Mouse (Mus musculus): ENCODE results near the gene Pdgfa.

Gene Pdgfa

GRCm38 (mm10) chr5:138997171-138997788 lies at the start of gene Pdgfa:
Gene Pdgfa (minus strand): TSS chr5:138997370.
- no peak for DNase-seq (ENCODE audit: low spot score in 2 of 2)

DNA sequence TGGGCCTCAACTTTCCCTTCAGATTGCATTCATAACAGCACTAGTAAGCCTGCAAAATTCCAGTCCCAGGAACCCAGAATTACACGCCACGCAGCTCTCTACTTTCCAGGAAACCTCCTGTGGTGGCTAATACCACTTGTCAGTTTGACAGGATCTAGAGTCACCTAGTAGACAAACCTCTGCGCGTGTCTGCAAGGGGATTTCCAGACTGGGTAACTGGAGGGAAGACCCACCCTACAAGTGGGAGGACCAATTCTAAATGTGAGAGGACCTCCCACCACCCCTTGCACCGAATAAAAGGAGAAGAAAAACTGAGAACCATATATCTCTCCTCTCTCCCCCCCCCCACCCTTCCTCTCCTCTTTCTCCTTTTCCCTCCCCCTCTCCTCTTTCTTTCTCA lies 49.5 kb upstream of the Pdgfa start:
- DNase-seq (ENCODE audit: low spot score in 2 of 2): no peak

- DNase-seq (ENCODE audit: low spot score in 2 of 2): no peak
Observed at GRCm38 (mm10) chr5:139043546-139043945, 46.4 kb upstream of the Pdgfa start.

GRCm38 (mm10) chr5:139042299-139042698 lies 45.1 kb upstream of the Pdgfa start:
- DNase-seq (ENCODE audit: low spot score in 2 of 2): no peak

DNA sequence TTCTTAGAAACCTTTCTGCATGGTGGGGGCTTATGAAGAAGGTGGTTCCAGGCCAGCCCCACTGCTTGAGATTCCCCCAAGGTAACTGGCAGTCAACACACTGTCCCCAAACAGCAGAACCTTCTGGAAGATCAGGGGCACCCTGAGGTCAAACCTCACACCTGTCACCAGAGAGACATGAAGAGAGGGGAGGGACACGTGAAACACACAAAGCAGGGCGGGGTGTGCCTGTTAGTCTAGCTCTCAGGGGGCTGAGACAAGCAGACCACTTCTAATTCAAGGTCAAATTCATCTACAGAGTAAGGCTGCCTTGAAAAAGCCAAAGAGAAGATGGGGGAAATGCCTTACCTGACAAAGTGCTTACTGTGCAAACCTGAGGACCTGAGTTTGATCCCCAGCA lies 38.0 kb upstream of the Pdgfa start:
- DNase-seq (ENCODE audit: low spot score in 2 of 2): no peak

DNA sequence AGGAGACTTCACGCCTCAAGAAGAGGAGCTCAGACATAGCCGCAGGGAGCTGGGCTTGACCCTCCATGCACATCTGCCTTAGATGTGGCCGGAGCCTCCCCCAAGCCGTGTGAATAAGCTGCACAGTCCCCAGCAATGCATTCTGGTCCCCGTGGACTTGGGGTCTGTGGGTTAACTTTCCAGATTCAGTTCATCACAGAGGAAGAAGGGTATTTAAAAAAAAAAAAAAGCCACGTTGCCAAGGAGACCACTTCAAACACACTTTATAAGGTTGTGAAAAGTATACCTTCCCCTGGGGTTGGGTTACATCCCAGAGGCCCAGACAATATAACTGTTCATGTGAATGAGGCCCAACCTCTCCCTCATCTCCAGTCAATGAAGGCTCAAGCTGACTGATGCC lies 37.6 kb upstream of the Pdgfa start:
- DNase-seq (ENCODE audit: low spot score in 2 of 2): no peak

- no peak for DNase-seq (ENCODE audit: low spot score in 2 of 2)
Observed at GRCm38 (mm10) chr5:139033406-139034317, 36.5 kb upstream of the Pdgfa start.

DNA sequence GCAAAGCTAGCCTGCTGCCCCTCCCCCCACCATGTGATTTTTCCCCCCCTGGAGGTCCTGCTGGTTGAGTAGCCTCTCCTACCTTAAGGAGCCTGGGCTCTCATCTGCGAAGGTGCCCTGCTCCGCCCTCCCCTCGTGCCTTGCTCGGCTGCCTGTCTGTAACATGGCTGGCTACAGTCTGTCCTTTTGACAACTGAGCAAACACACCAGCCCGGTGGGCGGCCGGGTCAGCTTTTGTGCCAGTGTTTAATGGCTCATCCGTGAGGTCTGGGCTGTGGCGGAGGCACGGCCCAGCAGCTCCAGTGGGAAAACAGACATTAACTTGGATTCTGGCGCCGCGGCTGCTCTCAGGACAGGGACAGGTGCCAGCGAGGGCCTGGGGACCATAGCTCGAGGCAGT lies 30.4 kb upstream of the Pdgfa start:
- no peak for DNase-seq (ENCODE audit: low spot score in 2 of 2)

- DNase-seq (ENCODE audit: low spot score in 2 of 2): peak; percentile 17 to 29
Observed at GRCm38 (mm10) chr5:139024351-139025105, 27.4 kb upstream of the Pdgfa start.

DNA sequence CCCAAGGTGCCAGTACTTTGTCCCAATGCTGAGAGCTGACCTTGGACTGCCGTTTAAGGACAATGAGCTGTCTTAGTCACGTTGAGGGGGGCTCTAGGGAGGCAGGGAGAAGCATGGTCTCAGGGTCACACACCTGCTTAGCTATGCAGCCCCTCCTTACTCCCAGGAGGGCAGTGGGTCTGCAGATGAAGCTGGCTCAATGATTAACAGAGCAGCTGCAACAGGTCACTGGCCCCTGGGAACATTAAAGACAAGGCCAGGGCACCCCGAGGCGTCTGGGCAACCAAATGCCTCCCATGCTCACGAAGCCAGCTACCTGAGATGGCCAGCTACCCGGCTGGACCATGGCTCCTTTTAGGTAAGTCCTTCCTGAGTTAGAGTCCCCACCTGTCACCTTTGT lies 23.4 kb upstream of the Pdgfa start:
- DNase-seq (ENCODE audit: low spot score in 2 of 2): no peak

DNA sequence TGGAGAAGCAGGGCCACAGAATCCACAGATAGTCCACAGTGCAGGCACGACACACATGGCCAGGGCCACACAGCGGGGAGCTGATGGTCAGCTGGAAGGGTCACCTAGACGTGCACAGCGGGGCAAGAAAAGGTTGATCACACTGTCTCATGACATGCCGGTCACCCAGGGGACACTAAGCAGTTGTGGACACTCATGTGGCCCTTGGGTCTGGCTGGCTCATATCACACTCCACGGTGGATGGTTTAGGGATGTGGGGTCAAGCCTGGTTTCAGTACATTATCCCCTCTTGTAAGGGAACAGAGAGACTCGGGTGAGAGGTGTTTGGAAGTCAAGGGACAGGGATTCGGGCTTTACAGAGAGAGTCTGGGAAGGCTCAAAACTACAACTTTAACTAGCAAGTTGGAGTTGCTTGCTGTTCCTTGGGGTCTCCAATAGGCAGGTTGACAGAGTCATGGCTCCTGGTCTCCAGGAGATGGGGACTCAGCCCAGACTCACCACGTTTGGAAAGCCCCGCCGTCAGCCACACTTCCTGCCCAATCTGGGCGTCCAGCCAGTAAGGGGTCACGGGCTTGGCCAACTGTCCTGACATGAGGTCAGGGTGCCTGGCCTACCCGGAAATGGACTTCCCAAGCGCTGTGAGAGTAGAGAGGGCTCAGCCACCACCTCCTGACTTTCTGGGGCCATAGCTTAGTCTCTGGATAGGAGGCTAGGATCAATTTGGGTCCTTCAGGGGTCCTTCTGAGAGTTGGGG lies 20.4 kb upstream of the Pdgfa start:
- DNase-seq (ENCODE audit: low spot score in 2 of 2): peak; percentile 53 to 60

- DNase-seq (ENCODE audit: low spot score in 2 of 2): peak; percentile 45
Observed at GRCm38 (mm10) chr5:139015097-139015496, 17.9 kb upstream of the Pdgfa start.

GRCm38 (mm10) chr5:139010649-139011048 lies 13.5 kb upstream of the Pdgfa start:
- DNase-seq (ENCODE audit: low spot score in 2 of 2): no peak

DNA sequence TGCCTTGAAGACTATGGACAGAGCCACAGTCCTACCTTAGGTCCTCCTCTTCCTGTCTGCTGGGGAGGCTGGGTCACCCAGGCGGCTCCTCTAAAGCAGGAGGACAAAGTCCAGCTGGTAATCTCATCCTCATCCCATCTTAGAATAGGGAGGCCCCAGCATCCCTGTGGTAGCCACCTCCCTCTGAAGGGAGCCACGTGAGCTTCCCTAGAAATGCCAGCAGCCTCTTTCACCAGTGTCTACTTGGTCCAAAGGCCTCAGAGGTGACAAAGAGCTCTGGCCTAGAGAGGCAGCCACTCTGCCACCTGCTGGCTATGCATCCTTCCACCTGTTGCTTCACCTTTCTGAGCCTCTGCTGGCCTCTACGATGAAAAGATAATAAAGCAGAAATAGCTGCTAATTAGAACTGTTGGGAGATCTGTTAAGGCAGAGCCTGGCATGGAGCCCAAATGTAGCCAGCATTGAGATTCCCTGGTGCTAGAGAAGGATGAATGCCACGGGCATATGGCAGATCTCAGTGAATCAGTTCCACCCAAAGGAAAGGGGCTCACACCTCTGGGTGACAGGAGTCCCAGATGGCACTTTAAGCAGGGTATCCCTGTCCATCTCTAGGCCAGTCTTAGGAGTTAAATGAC lies 10.1 kb upstream of the Pdgfa start:
- DNase-seq (ENCODE audit: low spot score in 2 of 2): no peak

DNA sequence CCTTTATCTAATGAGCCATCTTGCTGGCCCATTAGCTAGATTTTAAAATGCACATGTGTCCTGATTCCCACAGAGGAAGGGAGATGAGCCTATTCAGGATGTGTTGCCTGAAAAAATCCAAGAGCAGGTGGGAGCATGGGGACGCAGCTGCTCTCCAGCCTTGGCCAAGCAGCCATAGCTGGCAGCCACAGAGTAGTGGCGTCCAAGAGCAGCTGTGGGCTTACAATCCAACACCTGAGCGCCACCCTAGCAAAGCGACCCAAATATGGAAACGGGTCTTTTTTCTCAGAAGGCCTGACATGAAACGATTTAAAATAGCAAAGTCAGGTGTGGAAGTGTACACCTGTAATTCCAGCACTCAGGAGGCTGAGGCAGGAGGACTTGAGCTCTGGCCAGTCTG lies 7.4 kb upstream of the Pdgfa start:
- no peak for DNase-seq (ENCODE audit: low spot score in 2 of 2)

DNA sequence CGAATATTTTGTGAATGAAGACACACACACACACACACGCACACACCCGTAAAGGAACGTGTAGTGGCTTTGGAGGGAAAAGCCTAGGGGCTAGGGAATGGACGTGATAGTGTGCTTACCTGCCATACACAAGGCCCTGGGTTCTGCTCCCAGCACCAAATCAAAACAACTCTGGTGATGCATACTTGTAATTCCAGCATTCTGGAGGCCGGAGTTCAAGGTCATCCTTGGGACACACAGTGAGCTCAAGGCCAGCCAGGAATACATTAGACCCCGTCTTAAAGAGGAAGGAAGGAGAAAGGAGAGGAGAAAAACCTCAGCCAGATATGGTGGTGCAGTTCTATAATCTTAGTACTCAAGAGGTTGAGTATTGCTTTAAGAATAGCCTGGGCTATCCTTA lies 2.5 kb upstream of the Pdgfa start:
- DNase-seq (ENCODE audit: low spot score in 2 of 2): no peak

DNA sequence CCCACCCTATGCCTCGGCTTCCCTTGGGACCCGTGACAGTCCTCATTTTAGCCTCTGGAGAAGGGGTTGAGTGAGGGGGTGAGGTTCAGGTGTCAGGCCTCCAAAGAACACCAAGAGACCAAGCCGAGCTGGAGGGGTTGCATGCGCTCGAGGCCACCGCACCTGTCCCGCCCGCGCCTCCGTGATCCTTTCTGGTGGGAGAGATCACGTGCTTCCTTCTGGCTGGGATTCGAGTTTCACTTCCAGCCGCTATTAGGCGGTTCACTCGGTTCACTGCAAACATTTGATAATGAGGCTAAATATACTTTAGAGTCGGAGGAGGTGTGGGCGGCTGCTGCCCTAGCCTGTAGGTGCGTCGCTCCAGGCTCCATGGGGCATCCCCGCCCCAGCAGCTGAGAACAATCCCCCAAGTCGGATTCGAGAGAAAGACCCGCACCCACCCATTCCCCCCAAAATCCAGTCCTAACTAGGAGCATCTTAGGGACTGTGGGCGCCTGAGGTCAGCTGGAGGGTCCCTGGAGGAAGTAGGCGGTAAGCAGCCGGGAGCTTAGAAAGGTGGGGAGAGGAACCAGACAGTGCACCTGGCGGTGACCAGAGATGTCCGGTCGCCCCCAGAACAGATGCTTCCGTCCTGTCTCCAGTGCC lies 888 bp upstream of the Pdgfa start:
- no peak for DNase-seq (ENCODE audit: low spot score in 2 of 2)

- DNase-seq (ENCODE audit: low spot score in 2 of 2): no peak
Observed at GRCm38 (mm10) chr5:138996322-138997073, 672 bp downstream of the Pdgfa start.

DNA sequence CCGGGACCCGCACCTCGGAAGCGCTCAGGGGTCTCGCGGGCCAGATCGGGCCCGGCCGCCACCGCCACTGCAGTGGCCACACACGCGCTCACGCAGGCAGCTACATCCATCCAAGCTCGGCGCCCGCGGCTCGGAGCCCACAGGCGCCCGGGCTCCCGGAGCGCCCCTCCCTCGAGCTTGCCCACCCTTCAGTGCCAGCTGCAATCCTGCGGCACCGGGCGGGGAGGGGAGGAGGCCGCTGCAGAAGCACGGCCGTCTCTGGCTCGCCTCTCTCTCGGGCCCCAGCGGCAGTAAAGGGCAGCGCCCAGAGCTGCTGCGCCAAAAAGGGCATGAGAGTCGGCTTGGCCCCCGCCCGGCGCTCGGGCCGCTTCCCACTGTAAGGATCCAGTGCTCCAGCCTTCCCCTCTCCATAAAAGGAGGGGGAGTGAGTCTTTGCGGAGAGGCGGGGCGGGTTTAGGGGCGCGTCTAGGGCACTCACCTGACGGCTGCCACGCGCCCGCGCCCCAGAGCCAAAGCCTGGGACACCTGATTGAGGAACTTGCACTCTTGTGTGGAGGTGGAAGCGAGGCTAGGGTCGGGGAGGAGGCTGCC lies 1.4 kb downstream of the Pdgfa start:
- no peak for DNase-seq (ENCODE audit: low spot score in 2 of 2)

Measured in spleen, postnatal 36 days (tissue).